Mouse (Mus musculus) myocyte (in vitro differentiated cells): Measurements from ENCODE around the gene Rarres2. TPM values are rescaled to one million over a fixed set of nuclear protein-coding genes. Genes with fewer than 3 reads are reported as not detected.
"Not testable (repeated sequence)": the region's sequence is repeated elsewhere in the genome, so short reads cannot be mapped to it uniquely, and the experiment has no call there.

Source experiments
- H3K27me3 ChIP-seq: one replicate; pipeline ENCODE4 v1.6.1; 2011; ENCODE audit not compliant: control insufficient read depth, insufficient read depth, insufficient read length
- H3K36me3 ChIP-seq: one replicate; pipeline ENCODE4 v1.6.1; 2011; ENCODE audit not compliant: control insufficient read depth, insufficient read depth
- H3K4me2 ChIP-seq: one replicate; pipeline ENCODE4 v1.6.1; 2011; ENCODE audit warnings: low read depth, control low read depth
- H3K4me3 ChIP-seq: one replicate; pipeline ENCODE4 v1.5.1; 2011; ENCODE audit warnings: mild to moderate bottlenecking, control low read depth, moderate library complexity
- H3K79me2 ChIP-seq: one replicate; pipeline ENCODE4 v1.6.1; 2011; ENCODE audit not compliant: control insufficient read depth, insufficient read depth
- H3ac ChIP-seq: one replicate; pipeline ENCODE4 v1.6.1; 2011; ENCODE audit not compliant: control insufficient read depth, insufficient read length
- CEBPB ChIP-seq: IDR thresholded peaks from 2 replicates; pipeline ENCODE4 v1.6.1; 2011; ENCODE audit warnings: mild to moderate bottlenecking, moderate library complexity; ENCODE audit not compliant: poor library complexity, insufficient read depth, severe bottlenecking
- E2F4 ChIP-seq: IDR thresholded peaks from one replicate; pipeline ENCODE4 v1.6.1; 2011; ENCODE audit warnings: mild to moderate bottlenecking, control low read depth, moderate library complexity; ENCODE audit not compliant: insufficient read depth
- MAX ChIP-seq: IDR thresholded peaks from one replicate; pipeline ENCODE4 v1.6.1; 2011; ENCODE audit warnings: low read depth, mild to moderate bottlenecking, control low read depth
- MYOD1 ChIP-seq, 3 experiments: IDR thresholded peaks; one replicate each; pipeline ENCODE4 v1.6.1; 2011; ENCODE audit warnings: control low read depth in 2 of 3, low read depth in 2 of 3, mild to moderate bottlenecking in 2 of 3, moderate library complexity in 1 of 3; ENCODE audit not compliant: insufficient read length in 2 of 3, control insufficient read depth in 1 of 3
- MYOG ChIP-seq, 3 experiments: IDR thresholded peaks; one replicate each; pipeline ENCODE4 v1.6.1; 2011; ENCODE audit warnings: control low read depth in 2 of 3, low read depth in 2 of 3, mild to moderate bottlenecking in 2 of 3; ENCODE audit not compliant: insufficient read length in 2 of 3, control insufficient read depth in 1 of 3, insufficient read depth in 1 of 3
- POLR2A ChIP-seq: IDR thresholded peaks from one replicate; pipeline ENCODE4 v1.6.1; 2011; ENCODE audit warnings: low read depth, mild to moderate bottlenecking, control low read depth, moderate library complexity; ENCODE audit not compliant: insufficient read length
- REST ChIP-seq: IDR thresholded peaks from one replicate; pipeline ENCODE4 v1.6.1; 2011; ENCODE audit warnings: mild to moderate bottlenecking, control low read depth, moderate library complexity; ENCODE audit not compliant: insufficient read depth, insufficient read length
- SRF ChIP-seq: IDR thresholded peaks from one replicate; pipeline ENCODE4 v1.6.1; 2011; ENCODE audit warnings: low read depth; ENCODE audit not compliant: control insufficient read depth, insufficient read length
- TCF12 ChIP-seq: IDR thresholded peaks from one replicate; pipeline ENCODE4 v1.6.1; 2011; ENCODE audit warnings: mild to moderate bottlenecking, control low read depth; ENCODE audit not compliant: poor library complexity, insufficient read depth, severe bottlenecking
- TCF3 ChIP-seq: IDR thresholded peaks from one replicate; pipeline ENCODE4 v1.6.1; 2011; ENCODE audit warnings: low read depth, control low read depth; ENCODE audit not compliant: insufficient read length
- USF1 ChIP-seq: IDR thresholded peaks from one replicate; pipeline ENCODE4 v1.6.1; 2011; ENCODE audit warnings: low read depth, mild to moderate bottlenecking, control low read depth, moderate library complexity
- polyA plus RNA-seq: library from polyadenylated mRNA; unstranded; fragments of >200 nt; fragmentation: generic; extraction: Trizol; gene quantifications from one replicate; pipeline ENCODE4 v1.2.1, GENCODE M21; 2012; ENCODE audit warnings: missing spikeins

The Rarres2 gene
- polyA plus RNA-seq, 1 experiment = 0.17 TPM

DNA sequence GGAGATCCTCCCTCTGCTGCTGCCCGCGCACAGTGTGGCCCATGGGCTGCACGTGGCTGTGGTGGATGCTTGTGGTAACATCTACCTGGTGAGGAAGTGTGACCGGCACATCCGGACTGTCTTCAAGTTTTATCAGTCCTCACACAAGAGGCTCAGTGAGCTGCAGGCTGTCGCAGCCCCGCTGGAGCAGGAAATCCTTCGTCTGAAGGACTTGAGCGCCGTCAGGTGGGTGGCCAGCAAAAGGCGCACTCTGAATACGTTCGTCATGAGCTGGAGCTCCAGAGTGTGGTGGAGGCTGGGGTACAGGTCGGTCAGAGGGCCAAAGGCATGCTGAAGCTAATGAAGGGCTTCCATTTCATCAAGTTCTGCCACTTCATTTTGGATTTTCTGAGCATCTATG is 43.3 kb downstream of the Rarres2 start:
- Histone ChIP-seq H3K4me3 (no peak overlapping the region), H3K79me2 (no peaks in the 10 kb centered on the region), H3K27me3 (no peaks in the 10 kb centered on the region), H3K36me3 (no peaks in the 10 kb centered on the region), H3K4me2 (no peak overlapping the region), H3ac (no peak overlapping the region)
- TF ChIP-seq E2F4 = no peak
- TF ChIP-seq REST = no peak
- TF ChIP-seq CEBPB = no peak
- no peak for TF ChIP-seq MYOD1 (IDR thresholded peaks at IDR 0.05; ENCODE audit: control insufficient read depth in 1 of 3, insufficient read length in 2 of 3, low read depth in 2 of 3)
- TF ChIP-seq MAX = no peak
- TF ChIP-seq TCF12 = no peak
- no peak for TF ChIP-seq MYOG (IDR thresholded peaks at IDR 0.05; ENCODE audit: control insufficient read depth in 1 of 3, insufficient read depth in 1 of 3, insufficient read length in 2 of 3, low read depth in 2 of 3)
- no peak for TF ChIP-seq SRF
- TF ChIP-seq USF1 = no peak

DNA sequence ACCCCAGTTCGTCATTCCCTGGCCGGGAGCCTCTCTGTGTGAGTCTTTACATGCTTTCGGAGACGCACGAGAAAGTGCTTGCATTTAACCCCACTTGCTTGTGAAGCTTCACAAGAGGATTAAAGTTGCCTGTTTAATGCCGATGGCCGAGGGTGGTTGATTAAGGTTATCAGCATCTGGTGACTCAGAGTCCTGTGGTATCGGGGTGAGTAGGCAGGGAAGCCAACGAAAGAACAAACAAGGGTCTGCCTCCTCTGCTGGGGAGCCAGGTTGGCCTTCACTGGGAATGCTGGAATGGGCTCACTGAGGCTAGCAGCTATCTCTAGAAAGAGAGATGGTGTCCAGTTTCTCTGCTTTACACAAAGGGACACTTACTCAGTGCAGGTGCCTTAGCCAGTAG is 44.7 kb downstream of the Rarres2 start:
- TF ChIP-seq CEBPB (no peak), SRF (no peak), REST (no peak), POLR2A (no peak), MAX (no peak), TCF3 (no peak), E2F4 (no peak), USF1 (no peak), MYOD1 (IDR thresholded peaks at IDR 0.05; ENCODE audit: control insufficient read depth in 1 of 3, insufficient read length in 2 of 3, low read depth in 2 of 3) (no peak), TCF12 (no peak)
- Histone ChIP-seq H3K4me2 (no peak overlapping the region), H3K27me3 (no peaks in the 10 kb centered on the region), H3K79me2 (no peaks in the 10 kb centered on the region), H3K4me3 (no peak overlapping the region), H3K36me3 (no peaks in the 10 kb centered on the region), H3ac (no peak overlapping the region)

DNA sequence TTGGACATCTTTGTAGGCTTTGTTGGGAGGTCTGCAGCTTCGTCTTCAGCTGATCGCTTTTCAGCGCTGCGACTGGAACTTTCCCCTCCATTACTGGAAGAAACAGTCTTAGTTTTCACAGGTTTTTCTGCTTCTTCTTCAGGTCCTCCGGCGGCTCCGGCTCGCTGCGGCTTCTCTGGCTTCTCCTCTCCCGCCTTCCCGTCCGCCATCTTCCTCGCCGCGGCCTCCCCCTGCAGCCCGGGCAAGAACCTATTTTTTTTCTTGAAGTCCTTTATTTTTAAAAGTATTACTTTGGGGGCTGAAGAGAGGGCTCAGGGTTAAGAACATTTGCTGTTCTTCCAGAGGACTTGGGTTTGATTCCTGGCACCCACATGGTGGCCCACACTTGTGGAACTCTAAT is 47.7 kb downstream of the Rarres2 start:
- not testable (repeated sequence) for H3ac ChIP-seq, H3K36me3 ChIP-seq, H3K4me3 ChIP-seq, H3K79me2 ChIP-seq, H3K27me3 ChIP-seq, H3K4me2 ChIP-seq

Other genes with a start within 250 kb of the Rarres2 start
- gene Krba1, start 177.2 kb downstream of the Rarres2 start, polyA plus RNA-seq = 2.6 TPM
- 1.7 TPM for gene Zfp467, start 127.0 kb downstream of the Rarres2 start, polyA plus RNA-seq
- 2.5 TPM for gene Sspo, start 124.6 kb downstream of the Rarres2 start, polyA plus RNA-seq
- 5.1 TPM for gene Atp6v0e2, start 35.2 kb downstream of the Rarres2 start, polyA plus RNA-seq
- 10.0 TPM for gene Lrrc61, start 18.0 kb downstream of the Rarres2 start, polyA plus RNA-seq
- gene Gm45021, start 16.8 kb upstream of the Rarres2 start, polyA plus RNA-seq = not detected
- 15.3 TPM for gene Repin1, start 21.1 kb upstream of the Rarres2 start, polyA plus RNA-seq
- 1.5 TPM for gene Gm44965, start 21.2 kb upstream of the Rarres2 start, polyA plus RNA-seq
- 4.1 TPM for gene Zfp775, start 29.3 kb upstream of the Rarres2 start, polyA plus RNA-seq
- gene AI854703, start 54.0 kb upstream of the Rarres2 start, polyA plus RNA-seq = 0.01 TPM
- gene Gimap8, start 74.4 kb upstream of the Rarres2 start, polyA plus RNA-seq = 0.01 TPM
- 0.42 TPM for gene Gimap9, start 103.3 kb upstream of the Rarres2 start, polyA plus RNA-seq
- not detected for gene Gimap4, start 111.8 kb upstream of the Rarres2 start, polyA plus RNA-seq
- not detected for gene Gimap6, start 135.4 kb upstream of the Rarres2 start, polyA plus RNA-seq
- not detected for gene Gm28053, start 145.8 kb upstream of the Rarres2 start, polyA plus RNA-seq
- gene Gimap7, start 145.8 kb upstream of the Rarres2 start, polyA plus RNA-seq = not detected
- not detected for gene Gimap1, start 166.3 kb upstream of the Rarres2 start, polyA plus RNA-seq
- gene Gimap5, start 173.4 kb upstream of the Rarres2 start, polyA plus RNA-seq = not detected
- not detected for gene Gimap3, start 198.1 kb upstream of the Rarres2 start, polyA plus RNA-seq